Mouse (Mus musculus) lung, embryonic 14.5 days (tissue): ENCODE measurements around the gene Rabl6. TPM values are rescaled to one million over a fixed set of nuclear protein-coding genes. Genes with fewer than 3 reads are reported as not detected.

Experiments
- ATAC-seq: fragments of 200-750 bp; cut with Nextera tagmentation; 2 replicates; pipeline ENCODE4 v1.8.0; 2017; ENCODE audit warnings: mild to moderate bottlenecking, moderate TSS enrichment, moderate library complexity; ENCODE audit not compliant: insufficient read depth
- DNase-seq: peaks from one replicate; pipeline ENCODE4 v3.0.0-alpha.2; 2015
- H3K27ac ChIP-seq: fragments of 300-500 bp; sonication (generic); 2 replicates; pipeline ENCODE4 v1.5.1; 2014; ENCODE audit warnings: low read depth, mild to moderate bottlenecking, moderate library complexity
- H3K27me3 ChIP-seq: fragments of 300-500 bp; sonication (generic); 2 replicates; pipeline ENCODE4 v1.6.1; 2014; ENCODE audit warnings: low read length, control low read depth; ENCODE audit not compliant: insufficient read depth
- H3K36me3 ChIP-seq: fragments of 300-500 bp; sonication (generic); 2 replicates; pipeline ENCODE4 v1.6.1; 2014; ENCODE audit warnings: control low read depth; ENCODE audit not compliant: insufficient read depth
- H3K4me1 ChIP-seq: fragments of 300-500 bp; sonication (generic); 2 replicates; pipeline ENCODE4 v1.6.1; 2014; ENCODE audit warnings: antibody characterized with exemption, control low read depth; ENCODE audit not compliant: insufficient read depth
- H3K4me2 ChIP-seq: fragments of 300-500 bp; sonication (generic); 2 replicates; pipeline ENCODE4 v1.6.1; 2014; ENCODE audit warnings: mild to moderate bottlenecking
- H3K4me3 ChIP-seq: fragments of 300-500 bp; sonication (generic); 2 replicates; pipeline ENCODE4 v1.5.1; 2014; ENCODE audit warnings: low read depth, low read length
- H3K9ac ChIP-seq: fragments of 300-500 bp; sonication (generic); 2 replicates; pipeline ENCODE4 v1.6.1; 2014
- H3K9me3 ChIP-seq: fragments of 300-500 bp; sonication (generic); 2 replicates; pipeline ENCODE4 v1.6.1; 2016; ENCODE audit warnings: low read depth, low read length, control low read depth
- CTCF ChIP-seq: IDR thresholded peaks from 2 replicates; pipeline ENCODE4 v1.5.1; 2016; ENCODE audit warnings: antibody characterized with exemption, low read depth
- WGBS: fragments of 180-500 bp; shearing (Covaris S2); extraction: QIAGEN DNeasy Blood & Tissue Kit; methylation state at CpG from one replicate; pipeline ENCODE4 v1.1.7; 2014; 5-methylcytosine and 5-hydroxymethylcytosine counted together
- polyA plus RNA-seq: library from polyadenylated mRNA; unstranded; fragments of >200 nt; fragmentation: Nextera tagmentation; extraction: Ambion mirVana; gene quantifications from 2 replicates; pipeline ENCODE4 v1.2.1, GENCODE M21; 2014

Gene Rabl6
- polyA plus RNA-seq, 1 experiment from 2014 or later, result 85.7 TPM

DNA sequence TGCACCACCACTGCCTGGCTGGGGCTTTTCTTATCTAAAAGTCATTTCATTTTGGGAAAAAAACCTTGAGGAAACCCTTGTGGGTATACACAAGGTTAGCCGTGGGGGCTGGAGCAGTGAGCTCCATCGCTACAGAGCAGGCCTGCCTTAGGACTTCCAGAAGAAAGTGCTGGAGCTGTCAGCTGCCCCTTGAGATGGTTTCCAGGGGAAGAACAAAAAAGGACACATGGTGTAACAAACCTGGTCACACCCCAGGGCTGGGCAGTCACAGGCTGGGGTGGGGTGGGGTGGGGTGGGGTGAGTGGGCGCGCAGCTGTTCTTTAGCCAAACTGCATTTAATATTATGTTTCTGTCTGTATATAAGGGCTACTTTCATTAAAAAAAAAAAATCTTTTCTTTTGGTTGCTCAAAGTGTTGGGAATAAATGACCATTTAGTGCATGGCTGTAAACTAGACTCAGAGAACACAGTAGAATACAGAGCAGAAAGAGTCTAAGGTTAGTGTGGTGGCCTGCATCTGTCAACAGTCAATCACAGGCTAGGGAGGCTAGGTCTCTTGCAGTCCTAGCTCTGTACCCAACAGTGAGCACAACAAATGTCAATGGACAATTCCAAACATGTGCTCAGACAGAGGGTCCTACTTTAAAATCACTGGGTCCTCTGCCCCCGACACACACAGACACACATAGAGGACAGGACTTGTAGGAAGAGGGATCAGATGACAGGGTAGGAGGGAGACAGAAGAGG is 11.4 kb downstream of the Rabl6 start:
- H3K9me3 ChIP-seq, result no peaks in the 10 kb centered on the region
- ATAC-seq, result no peak
- H3K27ac ChIP-seq, result no peak overlapping the region
- no peak overlapping the region for H3K4me3 ChIP-seq
- TF ChIP-seq CTCF, result no peak
- no peak for DNase-seq
- H3K27me3 ChIP-seq, result no peaks in the 10 kb centered on the region
- no peak overlapping the region for H3K9ac ChIP-seq
- H3K4me1 ChIP-seq, result no peaks in the 10 kb centered on the region
- whole genome bisulfite sequencing, result 93% methylated on average over 5 of the region's 5 CpGs
- H3K4me2 ChIP-seq, result no peak overlapping the region
- peaks cover 95% of the 10 kb centered on the region for H3K36me3 ChIP-seq

- H3K4me1 ChIP-seq, result no peaks in the 10 kb centered on the region
- peak; percentile 40; the same call in 1 of the 2 replicates for TF ChIP-seq CTCF
- ATAC-seq (no peak), DNase-seq (peak; percentile 28)
- peaks cover 91% of the 10 kb centered on the region for H3K36me3 ChIP-seq
- no peaks in the 10 kb centered on the region for H3K9me3 ChIP-seq
- H3K27ac ChIP-seq, result no peak overlapping the region
- no peak overlapping the region for H3K4me2 ChIP-seq
- H3K9ac ChIP-seq, result no peak overlapping the region
- no peaks in the 10 kb centered on the region for H3K27me3 ChIP-seq
- H3K4me3 ChIP-seq, result no peak overlapping the region
- 77% methylated on average over 2 of the region's 2 CpGs for WGBS
Observed at GRCm38 (mm10) chr2:25591863-25592262, 16.5 kb downstream of the Rabl6 start.

DNA sequence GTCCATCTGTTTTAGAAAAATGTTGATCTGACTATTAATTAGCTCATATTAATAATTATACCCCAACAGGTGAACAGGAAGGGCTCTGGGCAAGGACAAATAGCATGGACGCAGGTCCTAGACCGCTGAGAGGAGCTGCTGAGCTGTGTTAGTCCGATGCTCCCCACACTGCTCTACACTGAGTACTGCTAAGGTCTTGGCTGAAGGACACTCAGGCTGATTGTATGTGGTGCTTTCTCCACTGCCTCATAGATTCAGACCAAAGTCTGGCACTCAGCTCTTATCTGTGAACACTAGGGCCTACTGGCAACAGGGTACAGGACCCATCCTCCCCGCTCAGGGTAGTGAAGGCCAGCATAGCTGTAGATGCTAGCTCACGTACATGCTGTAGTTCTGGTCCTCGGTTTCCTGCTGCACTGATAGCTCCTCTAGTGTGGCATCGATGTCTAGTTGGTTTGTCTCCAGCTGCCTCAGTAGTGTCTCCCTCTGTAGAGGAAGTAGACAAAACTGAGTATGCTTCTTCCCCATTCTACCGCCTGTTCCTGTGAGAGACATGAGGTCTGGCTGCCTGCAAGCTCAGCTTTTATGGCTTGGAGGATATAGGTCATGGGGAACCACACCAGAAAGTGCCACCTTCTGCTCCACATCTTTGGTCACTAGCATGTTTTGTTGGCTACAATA is 20.0 kb downstream of the Rabl6 start:
- 92% methylated on average over 8 of the region's 8 CpGs for WGBS
- no peak overlapping the region for H3K4me3 ChIP-seq
- DNase-seq (no peak), ATAC-seq (no peak)
- no peak overlapping the region for H3K27ac ChIP-seq
- H3K27me3 ChIP-seq, result no peaks in the 10 kb centered on the region
- H3K9me3 ChIP-seq, result no peaks in the 10 kb centered on the region
- H3K9ac ChIP-seq, result no peak overlapping the region
- TF ChIP-seq CTCF, result no peak
- no peak overlapping the region for H3K4me2 ChIP-seq
- peaks cover 93% of the 10 kb centered on the region for H3K36me3 ChIP-seq
- no peaks in the 10 kb centered on the region for H3K4me1 ChIP-seq

DNA sequence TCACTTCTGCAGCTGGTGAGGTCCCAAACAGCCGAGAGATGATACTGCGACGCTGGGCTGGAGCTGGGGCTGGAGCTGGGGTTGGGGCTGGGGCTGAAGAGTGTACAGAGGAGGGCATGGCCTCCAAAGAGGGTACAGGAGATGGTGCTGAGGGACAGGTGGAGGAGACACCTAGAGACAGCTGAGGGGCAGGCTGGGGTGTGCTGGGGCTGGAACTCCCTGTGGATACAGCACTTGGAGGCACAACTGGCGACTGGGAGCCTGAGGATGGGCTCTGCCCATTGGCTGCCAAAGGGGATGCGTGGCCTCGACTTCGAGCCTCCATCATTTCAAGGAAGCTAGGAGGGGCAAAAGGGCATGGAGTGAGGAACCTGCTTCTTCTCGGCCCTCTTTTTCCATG is 21.0 kb downstream of the Rabl6 start:
- ATAC-seq (no peak), DNase-seq (no peak)
- TF ChIP-seq CTCF, result no peak
- H3K4me3 ChIP-seq, result no peak overlapping the region
- no peak overlapping the region for H3K9ac ChIP-seq
- H3K4me2 ChIP-seq, result no peak overlapping the region
- no peaks in the 10 kb centered on the region for H3K4me1 ChIP-seq
- peaks cover 90% of the 10 kb centered on the region for H3K36me3 ChIP-seq
- WGBS, result 88% methylated on average over 8 of the region's 8 CpGs
- no peaks in the 10 kb centered on the region for H3K27me3 ChIP-seq
- no peak overlapping the region for H3K27ac ChIP-seq
- no peaks in the 10 kb centered on the region for H3K9me3 ChIP-seq

DNA sequence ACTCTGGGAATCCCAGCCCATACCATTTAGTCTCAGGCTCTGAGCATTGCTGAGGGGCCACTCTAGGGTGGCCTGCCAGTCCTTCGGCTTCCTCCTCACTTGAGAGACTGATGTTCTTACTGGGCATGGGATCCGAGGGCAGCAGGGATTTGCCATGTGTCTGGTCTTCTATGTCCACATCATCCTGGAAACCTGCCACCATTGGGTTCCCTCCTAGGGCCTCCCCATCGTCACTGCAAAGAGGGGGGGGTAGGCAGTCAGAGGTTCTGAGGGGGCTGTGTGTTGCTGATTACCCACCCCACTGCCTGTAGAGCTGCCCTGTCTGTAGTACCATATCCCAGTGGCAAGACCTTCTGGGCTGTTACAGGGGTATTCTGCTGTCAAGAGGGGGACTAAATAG is 22.7 kb downstream of the Rabl6 start:
- no peak overlapping the region for H3K4me2 ChIP-seq
- peaks cover 8% of the 10 kb centered on the region for H3K27me3 ChIP-seq
- H3K27ac ChIP-seq, result no peak overlapping the region
- no peak overlapping the region for H3K4me3 ChIP-seq
- 76% methylated on average over 3 of the region's 3 CpGs for whole genome bisulfite sequencing
- peaks cover 73% of the 10 kb centered on the region for H3K36me3 ChIP-seq
- TF ChIP-seq CTCF, result no peak
- no peak for DNase-seq
- H3K9ac ChIP-seq, result no peak overlapping the region
- no peak for ATAC-seq
- 0 out of 2 replicates have a peak, but pooled peaks cover 3% of the 10 kb centered on the region for H3K4me1 ChIP-seq
- no peaks in the 10 kb centered on the region for H3K9me3 ChIP-seq

DNA sequence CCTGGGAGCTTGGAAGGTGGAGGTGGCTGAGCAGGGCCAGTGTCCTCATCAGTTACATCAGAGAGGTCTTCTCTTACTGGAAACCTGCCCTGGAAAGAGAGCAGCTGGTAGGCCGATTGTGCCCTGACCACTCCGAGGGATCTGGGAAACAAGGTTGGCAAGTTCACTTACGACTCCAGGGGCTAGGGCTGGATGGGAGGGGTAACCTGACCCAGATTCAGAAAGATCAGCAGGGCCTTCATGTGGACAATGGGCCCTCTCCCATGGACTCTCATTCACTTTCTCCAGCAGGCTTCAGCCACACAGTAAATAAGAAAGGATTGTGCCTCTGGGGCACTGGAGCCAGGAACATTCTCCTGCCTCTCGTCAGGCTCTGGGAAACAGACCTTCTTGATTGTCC is 23.5 kb downstream of the Rabl6 start:
- Histone ChIP-seq H3K9me3 (no peaks in the 10 kb centered on the region), H3K9ac (no peak overlapping the region), H3K27ac (no peak overlapping the region), H3K4me2 (no peak overlapping the region), H3K4me3 (no peak overlapping the region), H3K27me3 (peaks cover 16% of the 10 kb centered on the region), H3K4me1 (0 out of 2 replicates have a peak, but pooled peaks cover 3% of the 10 kb centered on the region), H3K36me3 (peaks cover 65% of the 10 kb centered on the region)
- ATAC-seq (no peak), DNase-seq (no peak)
- TF ChIP-seq CTCF, result no peak
- 72% methylated on average over 4 of the region's 4 CpGs for WGBS

DNA sequence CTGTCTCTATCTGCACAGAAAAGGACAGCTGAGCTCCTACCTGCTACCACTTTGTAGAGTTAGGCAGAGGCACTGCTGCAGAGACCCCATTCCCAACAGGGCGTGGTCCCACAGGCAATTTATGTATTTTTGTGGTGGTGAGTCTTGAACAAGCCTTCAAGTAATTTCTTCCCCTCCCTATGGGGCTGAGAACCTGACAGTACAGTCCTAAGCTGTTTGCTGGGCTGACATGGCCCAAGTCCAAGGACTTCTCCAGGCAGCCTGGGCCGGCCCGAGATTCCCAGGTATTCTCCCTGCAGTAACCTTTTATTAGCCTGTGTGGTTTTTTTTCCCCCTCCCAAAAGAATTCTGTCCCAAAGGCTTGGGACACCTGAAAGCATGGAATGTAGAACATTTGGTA is 24.2 kb downstream of the Rabl6 start:
- Histone ChIP-seq H3K27ac (no peak overlapping the region), H3K9ac (no peak overlapping the region), H3K4me3 (no peak overlapping the region), H3K4me2 (no peak overlapping the region), H3K4me1 (0 out of 2 replicates have a peak, but pooled peaks cover 3% of the 10 kb centered on the region), H3K27me3 (peaks cover 23% of the 10 kb centered on the region), H3K9me3 (no peaks in the 10 kb centered on the region), H3K36me3 (peaks cover 58% of the 10 kb centered on the region)
- 84% methylated on average over 3 of the region's 3 CpGs for WGBS
- DNase-seq (no peak), ATAC-seq (no peak)
- no peak for TF ChIP-seq CTCF
